8 mouse cellular contexts compared by ENCODE assay signal in the genomic region with DNA sequence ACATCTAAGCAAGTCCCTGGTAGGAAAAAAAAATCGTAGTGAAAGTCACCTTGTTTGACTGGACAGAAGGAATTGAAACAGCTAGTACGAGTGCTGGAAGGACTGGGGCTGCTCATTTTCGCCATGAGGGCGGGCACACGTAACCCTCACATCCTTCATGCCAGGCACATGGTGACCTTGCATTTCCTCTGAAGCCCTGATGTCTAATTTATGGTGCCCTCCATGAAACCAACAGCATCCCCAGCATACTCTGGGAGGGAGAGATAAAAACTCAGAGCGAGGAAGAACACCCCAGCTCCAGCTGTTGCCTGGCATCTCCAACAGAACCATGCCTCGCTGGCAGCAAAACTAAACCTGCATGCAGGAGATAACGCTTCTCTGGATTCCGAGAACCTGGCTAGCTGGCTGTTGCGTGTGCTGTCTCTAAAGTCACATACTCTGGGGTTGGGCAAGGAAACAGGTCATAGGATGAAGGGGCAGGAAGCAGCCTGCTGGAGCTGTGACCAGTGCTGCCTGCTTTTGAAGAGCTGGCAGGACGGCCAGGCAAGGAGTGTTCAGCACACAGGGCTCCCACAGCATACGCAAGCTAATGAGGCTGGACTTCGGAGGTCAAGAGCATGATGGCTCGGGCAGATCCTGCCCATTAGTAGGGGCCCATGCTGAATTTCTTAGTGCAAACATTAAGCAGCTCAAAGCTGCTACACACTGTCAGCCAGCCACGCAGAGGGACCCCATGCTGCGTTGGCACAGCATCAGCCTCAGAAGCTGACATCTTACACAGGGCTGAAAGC.
DNase-seq lines count a peak whose midpoint lies in the region; ATAC-seq and TF ChIP-seq lines count a peak whose summit lies in the region.

No protein-coding gene starts in this region.

- peak; percentile 79 for ATAC-seq in forebrain, embryonic 14.5 days
- peak; percentile 93 for ATAC-seq in liver, embryonic 12.5 days

- no peak overlapping the region for H3K4me3 ChIP-seq in forebrain, embryonic 14.5 days (ENCODE audit: low read depth, low read length)
- peak overlapping the region; percentile 13; the same call in 1 of the 2 replicates for H3K4me3 ChIP-seq in liver, embryonic 12.5 days
- H3K4me3 ChIP-seq in spleen, adult 2 months (ENCODE audit: extremely low read depth, insufficient read depth, insufficient read length): no peak overlapping the region

- no peaks in the 10 kb centered on the region for H3K9me3 ChIP-seq in forebrain, embryonic 14.5 days (replicated peaks; ENCODE audit: control insufficient read depth, low read length)
- no peaks in the 10 kb centered on the region for H3K9me3 ChIP-seq in liver, embryonic 12.5 days (replicated peaks)

- TF ChIP-seq POLR2A in spleen, adult 2 months (IDR thresholded peaks at IDR 0.05; ENCODE audit: low read depth, low read length): no peak

- no peak for TF ChIP-seq CTCF in spleen, adult 2 months (IDR thresholded peaks at IDR 0.05; ENCODE audit: extremely low read depth, insufficient read depth, insufficient read length, insufficient replicate concordance)

- no peaks in the 10 kb centered on the region for H3K27me3 ChIP-seq in forebrain, embryonic 14.5 days (replicated peaks; ENCODE audit: control insufficient read depth, insufficient read depth, low read length)
- no peaks in the 10 kb centered on the region for H3K27me3 ChIP-seq in liver, embryonic 12.5 days (replicated peaks)
- H3K27me3 ChIP-seq in spleen, adult 2 months (ENCODE audit: control insufficient read depth, insufficient read depth, low read length): no peaks in the 10 kb centered on the region

- 33% methylated on average over 16 of the region's 16 CpGs for WGBS in forebrain, embryonic 14.5 days
- 28% methylated on average over 16 of the region's 16 CpGs for WGBS in liver, embryonic 12.5 days (ENCODE audit: insufficient replicate concordance)
- WGBS in spleen, adult 2 months: 59% methylated on average over 16 of the region's 16 CpGs

- peak overlapping the region; percentile 29 for H3K4me2 ChIP-seq in forebrain, embryonic 14.5 days (ENCODE audit: low read length)
- H3K4me2 ChIP-seq in liver, embryonic 12.5 days: peak overlapping the region; percentile 61

- no peaks in the 10 kb centered on the region for H3K36me3 ChIP-seq in forebrain, embryonic 14.5 days (ENCODE audit: control insufficient read depth, insufficient read depth, low read length)
- H3K36me3 ChIP-seq in liver, embryonic 12.5 days: no peaks in the 10 kb centered on the region
- peaks cover 3% of the 10 kb centered on the region; the same call in 1 of the 2 replicates for H3K36me3 ChIP-seq in spleen, adult 2 months (ENCODE audit: control insufficient read depth, insufficient read depth, low read length)

- peak; percentile 10 for DNase-seq in lung, postnatal 10 days
- no peak for DNase-seq in lung, postnatal 25 days (ENCODE audit: low spot score)
- DNase-seq in cerebellum, adult 11-12 months: peak; percentile 72
- DNase-seq in forebrain, embryonic 14.5 days (ENCODE audit: low spot score): peak; percentile 84
- DNase-seq in spleen, adult 2 months (ENCODE audit: low read depth in 1 of 2, low spot score in 2 of 2): no peak
- DNase-seq in gastrocnemius, postnatal 10 days: no peak
- DNase-seq in urinary bladder, adult 18-20 months (ENCODE audit: low spot score in 2 of 2): no peak

- peak overlapping the region; percentile 30; the same call in 1 of the 2 replicates for H3K9ac ChIP-seq in forebrain, embryonic 14.5 days (ENCODE audit: low read length)
- H3K9ac ChIP-seq in liver, embryonic 12.5 days: peak overlapping the region; percentile 74

- peak overlapping the region; percentile 86 for H3K27ac ChIP-seq in forebrain, embryonic 14.5 days (ENCODE audit: low read depth, low read length)
- H3K27ac ChIP-seq in liver, embryonic 12.5 days: peak overlapping the region; percentile 100
- H3K27ac ChIP-seq in spleen, adult 2 months (ENCODE audit: insufficient read depth, low read length): peak overlapping the region; percentile 72; the same call in 1 of the 2 replicates

- H3K4me1 ChIP-seq in forebrain, embryonic 14.5 days (ENCODE audit: control insufficient read depth, insufficient read depth, low read length): peaks cover 37% of the 10 kb centered on the region
- peaks cover 92% of the 10 kb centered on the region for H3K4me1 ChIP-seq in liver, embryonic 12.5 days
- 0 out of 2 replicates have a peak, but pooled peaks cover 3% of the 10 kb centered on the region for H3K4me1 ChIP-seq in spleen, adult 2 months (ENCODE audit: control insufficient read depth, insufficient read depth, insufficient read length)

Comparison
In these comparisons a context has a peak if more than half of its experiments do, and no peak if none do; other contexts are left out.
1. DNase-seq: peak in lung, postnatal 10 days (single experiment), cerebellum, adult 11-12 months (single experiment) and forebrain, embryonic 14.5 days (single experiment); none in lung, postnatal 25 days (single experiment), spleen, adult 2 months (0 of 2), gastrocnemius, postnatal 10 days (single experiment) and urinary bladder, adult 18-20 months (0 of 2).
2. Peak in every context shown above with its lines, with median percentiles within 50 percentile points of each other: H3K27ac ChIP-seq.